Mouse (Mus musculus) neural tube, embryonic 11.5 days (tissue): ENCODE data around the gene D330045A20Rik. TPM values are rescaled to one million over a fixed set of nuclear protein-coding genes. Genes with fewer than 3 reads are reported as not detected.

Source experiments
- polyA plus RNA-seq: library from polyadenylated mRNA; unstranded; fragments of >200 nt; fragmentation: Nextera tagmentation; extraction: Ambion mirVana; gene quantifications from 2 replicates; pipeline ENCODE4 v1.2.1, GENCODE M21; 2014

Gene D330045A20Rik
- polyA plus RNA-seq, 1 experiment from 2014 or later = 3.5 TPM

Other genes with a start within 250 kb of the D330045A20Rik start
- gene Trap1a, start 146.7 kb upstream of the D330045A20Rik start, polyA plus RNA-seq = 0.20 and 0.52 TPM in 2 replicates
- 1.9 and 2.7 TPM in 2 replicates for gene Rnf128, start 82.9 kb downstream of the D330045A20Rik start, polyA plus RNA-seq
- 0.69 and 0.74 TPM in 2 replicates for gene Tbc1d8b, start 204.6 kb downstream of the D330045A20Rik start, polyA plus RNA-seq
- gene Gm15013, start 234.1 kb downstream of the D330045A20Rik start, polyA plus RNA-seq = not detected in 2 replicates